Mouse (Mus musculus): Measurements from ENCODE around the gene Fkbp8.

Fkbp8 gene

GRCm38 (mm10) chr8:70560564-70560963, 33.0 kb downstream of the Fkbp8 start:
- no peak for DNase-seq

DNA sequence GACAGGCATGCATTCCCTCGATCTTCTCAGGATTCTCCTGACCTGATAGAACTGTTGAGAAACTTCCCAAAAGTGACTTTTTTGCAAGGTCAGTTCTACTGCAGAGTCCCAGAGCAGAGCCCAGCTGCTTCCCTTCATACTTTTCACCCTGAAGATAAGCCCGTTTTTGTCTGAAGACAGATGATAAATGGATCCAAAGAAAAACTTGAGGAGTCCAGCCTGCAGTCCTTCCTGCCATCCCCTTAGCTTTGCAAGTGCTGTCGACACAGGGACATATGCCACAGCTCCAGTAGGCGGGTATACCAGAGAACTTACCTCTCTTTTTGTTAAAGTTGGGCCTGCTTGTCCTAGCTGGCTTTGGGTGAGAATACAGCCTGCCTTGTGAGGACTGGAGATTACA, 33.8 kb downstream of the Fkbp8 start:
- DNase-seq: peak in 1 of 2 experiments; percentile 42

DNA sequence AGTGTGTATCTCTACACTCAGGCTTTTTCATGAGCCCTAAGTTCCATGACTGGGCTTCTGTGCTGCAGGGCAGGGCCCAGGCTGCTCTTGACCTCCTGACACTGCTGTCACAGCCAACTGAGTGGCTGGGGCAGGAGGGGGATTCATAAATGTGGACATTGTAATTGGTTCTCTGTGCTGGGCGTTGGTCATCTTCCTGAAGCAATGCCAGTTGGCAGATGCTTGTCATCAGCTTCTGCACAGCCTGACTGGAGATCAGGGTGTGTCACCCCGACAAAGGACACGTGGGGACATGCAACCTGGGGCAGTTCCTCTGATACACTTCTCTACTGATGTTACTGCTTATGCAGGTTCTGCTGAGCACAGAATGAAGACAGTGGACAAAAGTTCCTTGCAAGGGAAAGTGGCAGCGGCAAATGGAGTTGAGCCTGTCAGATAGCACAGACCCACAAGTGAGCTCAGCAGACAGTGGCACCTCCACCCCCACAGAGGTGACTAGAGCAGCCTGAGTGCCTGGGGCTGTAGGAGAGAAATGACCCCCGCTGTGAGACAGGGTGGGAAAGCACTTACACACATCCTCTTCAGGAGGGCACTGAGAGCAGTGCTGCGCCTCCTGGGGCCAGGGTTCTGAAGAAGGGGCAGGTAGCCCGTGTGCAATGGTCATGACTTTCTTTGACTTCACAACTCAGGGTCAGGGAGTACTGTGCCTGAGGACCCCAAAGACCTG, 34.4 kb downstream of the Fkbp8 start:
- DNase-seq: peak; percentile 61 to 75

DNA sequence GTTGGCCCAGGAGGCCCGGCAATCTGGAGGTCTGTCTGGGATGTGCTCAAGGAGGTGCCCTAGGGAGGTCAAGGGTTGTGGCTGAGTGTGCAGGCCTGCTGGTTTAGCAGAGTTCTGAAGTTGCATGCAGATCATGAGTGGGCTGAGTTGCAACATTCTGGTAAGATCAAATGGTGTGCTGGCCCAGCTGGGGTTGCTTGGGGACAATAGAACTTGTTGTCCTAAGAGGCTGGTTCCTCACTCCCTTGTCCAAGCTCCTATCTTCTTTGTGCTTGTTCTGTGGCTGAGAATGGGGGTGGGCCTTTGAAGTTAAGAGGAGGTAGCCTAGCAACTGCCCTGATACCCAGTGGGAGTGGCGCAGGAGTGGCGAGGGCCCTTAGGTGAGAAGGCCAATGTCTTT, 35.3 kb downstream of the Fkbp8 start:
- DNase-seq: no peak

GRCm38 (mm10) chr8:70563763-70564387, 36.4 kb downstream of the Fkbp8 start:
- peak in 1 of 2 experiments; percentile 33 for DNase-seq

- peak in 1 of 2 experiments; percentile 27 for DNase-seq
Measured at GRCm38 (mm10) chr8:70564696-70565235, 37.2 kb downstream of the Fkbp8 start.

DNA sequence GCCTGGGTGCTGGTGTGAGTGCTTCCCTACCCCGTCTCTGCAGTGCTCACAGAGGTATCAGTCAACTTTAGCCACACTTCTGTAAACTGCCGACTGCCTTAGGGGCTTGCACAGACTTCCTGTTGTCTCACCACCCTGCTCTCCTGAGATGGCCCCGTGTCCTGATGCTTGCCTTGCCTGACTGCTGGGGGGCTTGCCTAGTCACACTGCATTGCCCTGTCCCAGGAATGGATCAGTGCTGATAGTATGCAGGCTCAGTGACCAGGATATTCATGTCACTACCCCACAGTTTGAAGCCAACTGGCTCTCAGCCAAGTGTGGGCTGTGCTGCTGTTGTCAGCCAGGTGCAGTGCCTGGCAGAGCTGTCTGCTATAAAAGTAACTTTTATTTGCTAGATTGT, 38.0 kb downstream of the Fkbp8 start:
- DNase-seq: peak; percentile 65 to 81

DNA sequence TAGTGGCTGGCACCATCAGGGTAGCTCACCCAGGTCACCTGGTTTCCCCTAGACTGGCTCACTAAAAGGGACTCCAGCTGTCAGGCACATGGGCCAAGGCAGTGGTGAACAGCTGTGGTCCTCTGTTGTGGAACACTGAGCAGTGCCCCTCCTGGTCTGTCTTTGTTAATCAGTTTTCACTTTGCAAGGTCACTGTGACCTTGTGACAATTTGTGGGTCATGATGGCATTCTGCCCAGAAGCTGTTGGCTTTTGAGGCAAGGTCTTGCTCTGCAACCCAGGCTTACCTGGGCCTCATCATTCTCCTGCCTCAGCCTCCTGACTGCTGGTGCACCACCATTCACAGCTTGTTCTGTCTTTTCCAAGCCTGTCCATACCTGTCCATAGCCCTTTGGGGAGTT, 42.8 kb downstream of the Fkbp8 start:
- DNase-seq: no peak

DNA sequence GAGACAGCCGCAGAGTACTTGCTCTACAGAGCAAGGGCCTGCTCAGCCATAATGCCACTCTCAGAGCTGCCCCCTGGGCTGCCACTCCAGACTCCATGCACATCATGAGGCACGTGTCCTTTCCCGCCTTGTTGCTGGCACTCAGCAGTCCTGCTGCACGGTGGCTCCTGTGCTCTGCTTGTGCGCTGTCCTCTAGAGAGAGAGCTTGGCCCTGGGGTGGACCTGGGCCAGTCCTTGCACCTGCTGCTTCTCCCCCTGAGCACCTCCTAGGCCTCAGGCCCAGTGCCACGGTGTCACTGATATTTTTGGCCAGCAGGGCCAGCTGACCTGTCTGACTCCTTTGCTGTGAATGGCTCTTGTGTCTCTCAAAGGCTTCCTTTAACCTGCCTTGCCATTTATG, 43.5 kb downstream of the Fkbp8 start:
- no peak for DNase-seq

- no peak for DNase-seq
Measured at GRCm38 (mm10) chr8:70574302-70574701, 46.8 kb downstream of the Fkbp8 start.

GRCm38 (mm10) chr8:70574915-70575314, 47.4 kb downstream of the Fkbp8 start:
- peak; percentile 88 to 90 for DNase-seq

- no peak for DNase-seq
Measured at GRCm38 (mm10) chr8:70577207-70577606, 49.7 kb downstream of the Fkbp8 start.

DNA sequence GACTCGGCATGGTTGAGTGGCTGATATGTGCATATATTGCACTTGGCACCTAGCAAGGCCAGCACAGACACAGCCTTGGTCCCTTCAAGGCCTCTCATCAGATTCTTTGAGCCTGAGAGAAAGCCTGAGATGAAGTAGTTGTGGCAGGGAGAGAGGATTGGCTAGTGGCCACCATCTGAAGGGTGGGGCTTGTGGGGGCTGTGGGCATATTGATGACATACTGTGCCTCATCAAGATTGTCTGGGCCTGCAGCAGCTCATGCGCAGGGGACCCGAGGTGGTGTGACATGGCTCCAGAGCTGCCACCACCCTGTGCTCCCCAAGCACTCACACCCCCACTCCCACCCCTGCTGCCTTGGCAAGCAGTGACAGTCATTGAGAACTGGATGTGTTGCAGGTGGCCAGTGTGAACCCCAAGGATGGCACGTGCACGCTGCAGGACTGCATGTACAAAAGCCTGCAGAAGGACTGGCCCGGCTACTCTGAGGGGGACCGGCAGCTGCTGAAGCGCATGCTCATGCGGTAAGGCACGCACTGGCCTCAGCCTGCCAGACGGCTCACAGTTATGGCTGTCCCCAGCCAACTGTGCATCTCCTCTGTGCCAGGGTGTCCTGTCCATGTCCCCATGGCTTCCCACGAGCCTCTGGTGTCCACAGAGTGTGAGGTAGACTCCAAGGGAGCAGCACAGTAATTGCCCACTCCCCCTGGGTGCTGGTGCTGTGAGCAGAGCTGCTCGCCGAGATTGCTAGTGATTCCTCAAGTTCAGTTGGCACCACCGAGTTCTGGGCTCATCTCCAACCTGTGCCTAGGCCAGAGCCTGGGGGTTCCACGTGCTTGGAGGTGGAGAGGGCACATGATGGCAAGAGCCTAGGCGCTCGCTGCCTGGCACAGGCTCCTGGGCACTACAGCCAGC, 56.2 kb downstream of the Fkbp8 start:
- no peak for DNase-seq

- no peak for DNase-seq
Measured at GRCm38 (mm10) chr8:70584606-70585257, 57.2 kb downstream of the Fkbp8 start.

Measured in kidney, postnatal 36 days (tissue).